Mouse (Mus musculus) liver, embryonic 15.5 days (tissue): ENCODE measurements around the gene Taar7f. TPM values are rescaled to one million over a fixed set of nuclear protein-coding genes. Genes with fewer than 3 reads are reported as not detected.

ENCODE experiments used
- ATAC-seq: fragments of 200-750 bp; cut with Nextera tagmentation; 2 replicates; pipeline ENCODE4 v1.8.0; 2017; ENCODE audit warnings: moderate number of reproducible peaks, mild to moderate bottlenecking, moderate library complexity; ENCODE audit not compliant: insufficient read depth
- H3K27ac ChIP-seq: fragments of 300-500 bp; sonication (generic); replicated peaks from 2 replicates; pipeline ENCODE4 v1.5.1; 2015; ENCODE audit warnings: mild to moderate bottlenecking, inconsistent platforms
- H3K27me3 ChIP-seq: fragments of 300-500 bp; sonication (generic); 2 replicates; pipeline ENCODE4 v1.6.1; 2015; ENCODE audit warnings: mild to moderate bottlenecking, inconsistent platforms
- H3K36me3 ChIP-seq: fragments of 300-500 bp; sonication (generic); replicated peaks from 2 replicates; pipeline ENCODE4 v1.6.1; 2015; ENCODE audit warnings: moderate library complexity, mild to moderate bottlenecking, inconsistent platforms
- H3K4me1 ChIP-seq: fragments of 300-500 bp; sonication (generic); replicated peaks from 2 replicates; pipeline ENCODE4 v1.6.1; 2015; ENCODE audit warnings: inconsistent platforms
- H3K4me2 ChIP-seq: fragments of 300-500 bp; sonication (generic); 2 replicates; pipeline ENCODE4 v1.6.1; 2015; ENCODE audit warnings: moderate library complexity, mild to moderate bottlenecking, inconsistent platforms
- H3K4me3 ChIP-seq: fragments of 300-500 bp; sonication (generic); replicated peaks from 2 replicates; pipeline ENCODE4 v1.5.1; 2015; ENCODE audit warnings: mild to moderate bottlenecking, inconsistent platforms
- H3K9ac ChIP-seq: fragments of 300-500 bp; sonication (generic); 2 replicates; pipeline ENCODE4 v1.6.1; 2015; ENCODE audit warnings: moderate library complexity, mild to moderate bottlenecking, inconsistent platforms
- H3K9me3 ChIP-seq: fragments of 300-500 bp; sonication (generic); replicated peaks from 2 replicates; pipeline ENCODE4 v1.6.1; 2016; ENCODE audit warnings: inconsistent platforms
- WGBS: fragments of 180-500 bp; shearing (Covaris S2); methylation state at CpG from one replicate; pipeline ENCODE4 v1.1.7; 2015; ENCODE audit warnings: mixed read lengths; ENCODE audit not compliant: insufficient replicate concordance; 5-methylcytosine and 5-hydroxymethylcytosine counted together
- polyA plus RNA-seq: library from polyadenylated mRNA; unstranded; fragments of >200 nt; fragmentation: Nextera tagmentation; extraction: Ambion mirVana; gene quantifications from 2 replicates; pipeline ENCODE4 v1.2.1, GENCODE M21; 2015

Taar7f gene
- polyA plus RNA-seq, result not detected in 2 replicates

GRCm38 (mm10) chr10:24049210-24049609, at the start of gene Taar7f:
Gene Taar7f, plus strand, starts transcription at chr10:24049510.
- Histone ChIP-seq H3K4me1 (no peaks in the 10 kb centered on the region), H3K4me3 (no peak within 1 kb of the TSS), H3K4me2 (no peak within 1 kb of the TSS), H3K27ac (no peak within 1 kb of the TSS), H3K27me3 (no peaks in the 10 kb centered on the region), H3K36me3 (no peaks in the 10 kb centered on the region), H3K9ac (no peak within 1 kb of the TSS), H3K9me3 (no peaks in the 10 kb centered on the region)
- ATAC-seq, result no peak

- WGBS, result 67% methylated on average over 1 of the region's 1 CpGs
- H3K4me3 ChIP-seq, result no peak within 1 kb of the TSS
- no peak for ATAC-seq
These were observed 49.7 kb upstream of the Taar7f start, which contains the start of gene Taar7b for GRCm38 (mm10) chr10:23999639-24000038. Gene Taar7b, plus strand, starts transcription at chr10:23999939.

GRCm38 (mm10) chr10:24006442-24006841, 42.9 kb upstream of the Taar7f start:
- H3K4me3 ChIP-seq, result no peak overlapping the region
- no peaks in the 10 kb centered on the region for H3K27me3 ChIP-seq
- no peak overlapping the region for H3K27ac ChIP-seq
- H3K4me1 ChIP-seq, result peaks cover 20% of the 10 kb centered on the region
- H3K9ac ChIP-seq, result no peak overlapping the region
- 31% methylated on average over 1 of the region's 1 CpGs for WGBS
- no peaks in the 10 kb centered on the region for H3K36me3 ChIP-seq
- H3K9me3 ChIP-seq, result no peaks in the 10 kb centered on the region
- ATAC-seq, result no peak
- no peak overlapping the region for H3K4me2 ChIP-seq

More at GRCm38 (mm10) chr10:23999639-24000038, 49.7 kb upstream of the Taar7f start, which contains the start of gene Taar7b:
- Histone ChIP-seq H3K4me2 (no peak within 1 kb of the TSS), H3K4me1 (no peaks in the 10 kb centered on the region), H3K9ac (no peak within 1 kb of the TSS), H3K27me3 (no peaks in the 10 kb centered on the region), H3K9me3 (no peaks in the 10 kb centered on the region), H3K36me3 (no peaks in the 10 kb centered on the region), H3K27ac (no peak within 1 kb of the TSS)

GRCm38 (mm10) chr10:24007034-24007433, 42.3 kb upstream of the Taar7f start:
- peaks cover 20% of the 10 kb centered on the region for H3K4me1 ChIP-seq
- peak; percentile 75 for ATAC-seq
- no peak overlapping the region for H3K4me3 ChIP-seq
- no peak overlapping the region for H3K9ac ChIP-seq
- no peak overlapping the region for H3K4me2 ChIP-seq
- no peaks in the 10 kb centered on the region for H3K9me3 ChIP-seq
- 17% methylated on average over 2 of the region's 2 CpGs for WGBS
- H3K27me3 ChIP-seq, result no peaks in the 10 kb centered on the region
- H3K27ac ChIP-seq, result no peak overlapping the region
- no peaks in the 10 kb centered on the region for H3K36me3 ChIP-seq

GRCm38 (mm10) chr10:24008143-24008542, 41.2 kb upstream of the Taar7f start:
- Histone ChIP-seq H3K36me3 (no peaks in the 10 kb centered on the region), H3K27ac (no peak overlapping the region), H3K9me3 (no peaks in the 10 kb centered on the region), H3K4me3 (no peak overlapping the region), H3K4me2 (no peak overlapping the region), H3K27me3 (no peaks in the 10 kb centered on the region), H3K9ac (no peak overlapping the region), H3K4me1 (peaks cover 20% of the 10 kb centered on the region)
- 0 out of 2 replicates have a peak, but pooled peaks have one; percentile 31 for ATAC-seq
- WGBS, result 36% methylated on average over 1 of the region's 1 CpGs

- no peak for ATAC-seq
- H3K27me3 ChIP-seq, result no peaks in the 10 kb centered on the region
- H3K4me1 ChIP-seq, result no peaks in the 10 kb centered on the region
- H3K4me2 ChIP-seq, result no peak within 1 kb of the TSS
- no peak within 1 kb of the TSS for H3K27ac ChIP-seq
- no peak within 1 kb of the TSS for H3K9ac ChIP-seq
- H3K4me3 ChIP-seq, result no peak within 1 kb of the TSS
- no peaks in the 10 kb centered on the region for H3K9me3 ChIP-seq
- no peaks in the 10 kb centered on the region for H3K36me3 ChIP-seq
These were observed 22.4 kb upstream of the Taar7f start, which contains the start of gene Taar7d for GRCm38 (mm10) chr10:24026922-24027321. Gene Taar7d, plus strand, starts transcription at chr10:24027222.

- Histone ChIP-seq H3K9ac (no peak overlapping the region), H3K9me3 (no peaks in the 10 kb centered on the region), H3K4me2 (no peak overlapping the region), H3K27ac (no peak overlapping the region), H3K27me3 (no peaks in the 10 kb centered on the region), H3K36me3 (no peaks in the 10 kb centered on the region), H3K4me1 (no peaks in the 10 kb centered on the region), H3K4me3 (no peak overlapping the region)
- no peak for ATAC-seq
These were observed 18.0 kb upstream of the Taar7f start for GRCm38 (mm10) chr10:24031347-24031746.

GRCm38 (mm10) chr10:24037314-24037713, 12.0 kb upstream of the Taar7f start, which contains the start of gene Taar7e:
Gene Taar7e, plus strand, starts transcription at chr10:24037614.
- 75% methylated on average over 2 of the region's 2 CpGs for WGBS

GRCm38 (mm10) chr10:24040120-24040869, 9.0 kb upstream of the Taar7f start:
- Histone ChIP-seq H3K4me3 (no peak overlapping the region), H3K9me3 (no peaks in the 10 kb centered on the region), H3K4me1 (peaks cover 13% of the 10 kb centered on the region), H3K9ac (no peak overlapping the region), H3K27ac (no peak overlapping the region), H3K36me3 (no peaks in the 10 kb centered on the region), H3K27me3 (no peaks in the 10 kb centered on the region), H3K4me2 (peak overlapping the region; percentile 13; the same call in 1 of the 2 replicates)
- peak; percentile 71 for ATAC-seq
- 29% methylated on average over 2 of the region's 2 CpGs for whole genome bisulfite sequencing

More at GRCm38 (mm10) chr10:24037314-24037713, 12.0 kb upstream of the Taar7f start, which contains the start of gene Taar7e:
- Histone ChIP-seq H3K9ac (no peak within 1 kb of the TSS), H3K36me3 (no peaks in the 10 kb centered on the region), H3K9me3 (no peaks in the 10 kb centered on the region), H3K4me1 (peaks cover 13% of the 10 kb centered on the region), H3K4me3 (no peak within 1 kb of the TSS), H3K4me2 (no peak within 1 kb of the TSS), H3K27me3 (no peaks in the 10 kb centered on the region), H3K27ac (no peak within 1 kb of the TSS)
- ATAC-seq, result no peak

- no peak overlapping the region for H3K4me2 ChIP-seq
- no peaks in the 10 kb centered on the region for H3K9me3 ChIP-seq
- no peak overlapping the region for H3K9ac ChIP-seq
- WGBS, result 30% methylated on average over 5 of the region's 5 CpGs
- H3K27me3 ChIP-seq, result no peaks in the 10 kb centered on the region
- peak; percentile 73; the same call in 1 of the 2 replicates for ATAC-seq
- H3K4me1 ChIP-seq, result no peaks in the 10 kb centered on the region
- no peak overlapping the region for H3K4me3 ChIP-seq
- H3K36me3 ChIP-seq, result no peaks in the 10 kb centered on the region
- H3K27ac ChIP-seq, result no peak overlapping the region
These were observed 2.7 kb downstream of the Taar7f start for GRCm38 (mm10) chr10:24052039-24052438.

- Histone ChIP-seq H3K27ac (no peak overlapping the region), H3K9ac (no peak overlapping the region), H3K27me3 (no peaks in the 10 kb centered on the region), H3K36me3 (no peaks in the 10 kb centered on the region), H3K4me2 (no peak overlapping the region), H3K4me3 (no peak overlapping the region), H3K9me3 (no peaks in the 10 kb centered on the region), H3K4me1 (no peaks in the 10 kb centered on the region)
- no peak for ATAC-seq
- WGBS, result 32% methylated on average over 3 of the region's 3 CpGs
These were observed 9.7 kb downstream of the Taar7f start for GRCm38 (mm10) chr10:24058986-24059385.
